Mouse (Mus musculus) activated CD4-positive, CD25-positive, alpha-beta regulatory T cell, adult 4 months (primary cell): Measurements from ENCODE around the gene Ndufaf2. TPM values are rescaled to one million over a fixed set of nuclear protein-coding genes. Genes with fewer than 3 reads are reported as not detected.
A peak's percentile ranks its signal among the peaks of the same experiment; 100 is the strongest.

Experiments
- ATAC-seq: one replicate; pipeline ENCODE4 v1.8.0; 2017
- polyA plus RNA-seq, 2 experiments: library from polyadenylated mRNA; unstranded; fragments of 100-300 nt; shearing (Covaris generic); gene quantifications; one replicate each; pipeline ENCODE4 v1.2.1; 2017

Ndufaf2 gene
- polyA plus RNA-seq, 2 experiments from 2014 or later: 36.9 to 39.8 TPM

- ATAC-seq: no peak
These were observed 80.5 kb downstream of the Ndufaf2 start for GRCm38 (mm10) chr13:108077901-108078300.

GRCm38 (mm10) chr13:108077476-108077875, 80.9 kb downstream of the Ndufaf2 start:
- no peak for ATAC-seq

- no peak for ATAC-seq
These were observed 88.3 kb downstream of the Ndufaf2 start for GRCm38 (mm10) chr13:108070171-108070570.

- ATAC-seq: no peak
These were observed 89.3 kb downstream of the Ndufaf2 start for GRCm38 (mm10) chr13:108069151-108069550.

GRCm38 (mm10) chr13:108066021-108066420, 92.4 kb downstream of the Ndufaf2 start:
- no peak for ATAC-seq

- no peak for ATAC-seq
These were observed 94.1 kb downstream of the Ndufaf2 start for GRCm38 (mm10) chr13:108064331-108064730.

- ATAC-seq: no peak
These were observed 94.9 kb downstream of the Ndufaf2 start for GRCm38 (mm10) chr13:108063374-108064134.

- ATAC-seq: no peak
These were observed 95.5 kb downstream of the Ndufaf2 start for GRCm38 (mm10) chr13:108062900-108063299.

GRCm38 (mm10) chr13:108060936-108061578, 97.4 kb downstream of the Ndufaf2 start:
- no peak for ATAC-seq

- ATAC-seq: no peak
These were observed 98.0 kb downstream of the Ndufaf2 start for GRCm38 (mm10) chr13:108060286-108060885.

- peak; percentile 79 for ATAC-seq
These were observed 101.5 kb downstream of the Ndufaf2 start for GRCm38 (mm10) chr13:108056896-108057295.

GRCm38 (mm10) chr13:108047364-108047763, 111.1 kb downstream of the Ndufaf2 start:
- ATAC-seq: no peak

GRCm38 (mm10) chr13:108046891-108047290, 111.5 kb downstream of the Ndufaf2 start:
- ATAC-seq: no peak

GRCm38 (mm10) chr13:108046071-108046470, 112.4 kb downstream of the Ndufaf2 start:
- ATAC-seq: no peak

GRCm38 (mm10) chr13:108045646-108046045, 112.8 kb downstream of the Ndufaf2 start:
- ATAC-seq: peak; percentile 32

- peak; percentile 72 for ATAC-seq
These were observed 114.0 kb downstream of the Ndufaf2 start, which contains the start of gene Smim15 for GRCm38 (mm10) chr13:108044222-108044941. Gene Smim15 (plus strand): TSS chr13:108044446.

GRCm38 (mm10) chr13:108043431-108044221, 114.8 kb downstream of the Ndufaf2 start:
- ATAC-seq: no peak

- peak; percentile 37 for ATAC-seq
These were observed 117.1 kb downstream of the Ndufaf2 start for GRCm38 (mm10) chr13:108041358-108041757.

GRCm38 (mm10) chr13:108040451-108040850, 118.0 kb downstream of the Ndufaf2 start:
- no peak for ATAC-seq

GRCm38 (mm10) chr13:108039902-108040301, 118.5 kb downstream of the Ndufaf2 start:
- ATAC-seq: no peak

GRCm38 (mm10) chr13:108039375-108039774, 119.0 kb downstream of the Ndufaf2 start:
- no peak for ATAC-seq

- no peak for ATAC-seq
These were observed 125.6 kb downstream of the Ndufaf2 start for GRCm38 (mm10) chr13:108032789-108033188.
